Comparison of ENCODE assay signal across 8 mouse cellular contexts in genomic region chr8:109360904-109361303, GRCm38 (mm10).
A peak's percentile ranks its signal among the peaks of the same experiment; 100 is the strongest.
DNase-seq lines count a peak whose midpoint lies in the region; ATAC-seq and TF ChIP-seq lines count a peak whose summit lies in the region.

No protein-coding gene starts in this region.

- H3K4me1 ChIP-seq in hindbrain, embryonic 12.5 days = peaks cover 32% of the 10 kb centered on the region
- H3K4me1 ChIP-seq in midbrain, embryonic 10.5 days = peaks cover 41% of the 10 kb centered on the region

- H3K27me3 ChIP-seq in hindbrain, embryonic 12.5 days = no peaks in the 10 kb centered on the region
- H3K27me3 ChIP-seq in midbrain, embryonic 10.5 days (ENCODE audit: low read depth, poor library complexity, severe bottlenecking) = no peaks in the 10 kb centered on the region

- TF ChIP-seq CTCF in layer of hippocampus, adult 2 months (conservative IDR thresholded peaks at IDR 0.05) = no peak

- H3K9me3 ChIP-seq in hindbrain, embryonic 12.5 days (replicated peaks) = no peaks in the 10 kb centered on the region
- no peaks in the 10 kb centered on the region for H3K9me3 ChIP-seq in midbrain, embryonic 10.5 days (replicated peaks)

- H3K9ac ChIP-seq in hindbrain, embryonic 12.5 days = peak overlapping the region; percentile 68; the same call in 1 of the 2 replicates

- H3K4me3 ChIP-seq in layer of hippocampus, adult 2 months = peak overlapping the region; percentile 39; the same call in 1 of the 2 replicates
- peak overlapping the region; percentile 21 for H3K4me3 ChIP-seq in hindbrain, embryonic 12.5 days
- peak overlapping the region; percentile 50 for H3K4me3 ChIP-seq in midbrain, embryonic 10.5 days

- H3K27ac ChIP-seq in layer of hippocampus, adult 2 months = peak overlapping the region; percentile 77
- H3K27ac ChIP-seq in hindbrain, embryonic 12.5 days = peak overlapping the region; percentile 96
- peak overlapping the region; percentile 88 for H3K27ac ChIP-seq in midbrain, embryonic 10.5 days (replicated peaks)

- H3K4me2 ChIP-seq in hindbrain, embryonic 12.5 days (replicated peaks) = peak overlapping the region; percentile 52

- WGBS in hindbrain, embryonic 12.5 days = 4% methylated on average over 16 of the region's 16 CpGs
- 10% methylated on average over 16 of the region's 16 CpGs for WGBS in midbrain, embryonic 10.5 days

- H3K36me3 ChIP-seq in hindbrain, embryonic 12.5 days = no peaks in the 10 kb centered on the region
- no peaks in the 10 kb centered on the region for H3K36me3 ChIP-seq in midbrain, embryonic 10.5 days

- DNase-seq in layer of hippocampus, adult 2 months (ENCODE audit: low spot score in 2 of 2) = peak; percentile 23 to 24
- no peak for DNase-seq in layer of hippocampus, adult 9-10 months (ENCODE audit: low spot score)
- DNase-seq in embryo, embryonic 10 days (ENCODE audit: low spot score) = peak; percentile 81
- DNase-seq in midbrain, embryonic 10.5 days (ENCODE audit: low spot score) = peak; percentile 80
- DNase-seq in kidney, adult 9 months = no peak
- no peak for DNase-seq in gastrocnemius, adult 18-20 months (ENCODE audit: low spot score)

- ATAC-seq in hindbrain, embryonic 12.5 days (ENCODE audit: low FRiP score) = peak; percentile 59
- ATAC-seq in megakaryocyte-erythroid progenitor cell, adult 5-6 weeks (replicated peaks; ENCODE audit: low FRiP score, low TSS enrichment, poor library complexity, severe bottlenecking) = no peak

Comparison
In these comparisons a context has a peak if more than half of its experiments do, and no peak if none do; other contexts are left out.
1. DNase-seq: peak in layer of hippocampus, adult 2 months (2 of 2), embryo, embryonic 10 days (single experiment) and midbrain, embryonic 10.5 days (single experiment); none in layer of hippocampus, adult 9-10 months (single experiment), kidney, adult 9 months (single experiment) and gastrocnemius, adult 18-20 months (single experiment).
2. Peak in every context shown above with its lines, with median percentiles within 50 percentile points of each other: H3K27ac ChIP-seq and H3K4me3 ChIP-seq.